Mouse (Mus musculus) lung, embryonic 14.5 days (tissue): ENCODE measurements at regions not wholly inside any gene's neighbourhood (a gene's known extent, or its start where the extent isn't known, plus 50 kb on each side); places are given as distances from the start of the nearest gene placed in this dataset.

Experiments used
- ATAC-seq: fragments of 200-750 bp; cut with Nextera tagmentation; 2 replicates; pipeline ENCODE4 v1.8.0; 2017; ENCODE audit warnings: mild to moderate bottlenecking, moderate TSS enrichment, moderate library complexity; ENCODE audit not compliant: insufficient read depth
- DNase-seq: peaks from one replicate; pipeline ENCODE4 v3.0.0-alpha.2; 2015
- H3K27ac ChIP-seq: fragments of 300-500 bp; sonication (generic); 2 replicates; pipeline ENCODE4 v1.5.1; 2014; ENCODE audit warnings: low read depth, mild to moderate bottlenecking, moderate library complexity
- H3K27me3 ChIP-seq: fragments of 300-500 bp; sonication (generic); 2 replicates; pipeline ENCODE4 v1.6.1; 2014; ENCODE audit warnings: low read length, control low read depth; ENCODE audit not compliant: insufficient read depth
- H3K36me3 ChIP-seq: fragments of 300-500 bp; sonication (generic); 2 replicates; pipeline ENCODE4 v1.6.1; 2014; ENCODE audit warnings: control low read depth; ENCODE audit not compliant: insufficient read depth
- H3K4me1 ChIP-seq: fragments of 300-500 bp; sonication (generic); 2 replicates; pipeline ENCODE4 v1.6.1; 2014; ENCODE audit warnings: antibody characterized with exemption, control low read depth; ENCODE audit not compliant: insufficient read depth
- H3K4me2 ChIP-seq: fragments of 300-500 bp; sonication (generic); 2 replicates; pipeline ENCODE4 v1.6.1; 2014; ENCODE audit warnings: mild to moderate bottlenecking
- H3K4me3 ChIP-seq: fragments of 300-500 bp; sonication (generic); 2 replicates; pipeline ENCODE4 v1.5.1; 2014; ENCODE audit warnings: low read depth, low read length
- H3K9ac ChIP-seq: fragments of 300-500 bp; sonication (generic); 2 replicates; pipeline ENCODE4 v1.6.1; 2014
- H3K9me3 ChIP-seq: fragments of 300-500 bp; sonication (generic); 2 replicates; pipeline ENCODE4 v1.6.1; 2016; ENCODE audit warnings: low read depth, low read length, control low read depth
- CTCF ChIP-seq: IDR thresholded peaks from 2 replicates; pipeline ENCODE4 v1.5.1; 2016; ENCODE audit warnings: antibody characterized with exemption, low read depth
- WGBS: fragments of 180-500 bp; shearing (Covaris S2); extraction: QIAGEN DNeasy Blood & Tissue Kit; methylation state at CpG from one replicate; pipeline ENCODE4 v1.1.7; 2014; 5-methylcytosine and 5-hydroxymethylcytosine counted together

GRCm38 (mm10) chr13:57087966-57088365 lies 192.2 kb upstream of the Trpc7 start:
- H3K27me3 ChIP-seq: no peaks in the 10 kb centered on the region
- H3K27ac ChIP-seq: no peak overlapping the region
- H3K4me3 ChIP-seq: no peak overlapping the region
- no peak overlapping the region for H3K4me2 ChIP-seq
- ATAC-seq (no peak), DNase-seq (no peak)
- H3K4me1 ChIP-seq: no peaks in the 10 kb centered on the region
- H3K9ac ChIP-seq: no peak overlapping the region
- 79% methylated on average over 6 of the region's 6 CpGs for WGBS
- no peaks in the 10 kb centered on the region for H3K9me3 ChIP-seq
- no peaks in the 10 kb centered on the region for H3K36me3 ChIP-seq
- no peak for TF ChIP-seq CTCF

DNA sequence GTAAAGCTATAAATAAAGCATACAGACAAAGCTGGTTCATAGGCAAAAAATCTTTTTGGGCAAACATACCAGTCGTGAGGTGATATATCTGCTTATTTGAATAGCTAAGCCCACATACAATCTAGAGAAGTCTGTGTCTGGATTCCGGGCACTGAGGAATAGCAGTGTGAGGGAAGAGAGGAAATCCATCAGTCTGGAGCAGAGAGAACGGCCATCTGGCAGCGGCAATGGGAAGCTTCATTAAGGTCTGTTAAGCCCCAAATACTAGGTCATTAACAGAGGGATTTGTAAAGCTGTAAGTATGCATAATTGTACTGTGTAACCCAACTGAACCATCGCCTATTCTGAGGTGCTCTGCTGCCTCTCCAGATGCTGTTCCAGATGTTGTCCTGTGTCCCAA lies 191.6 kb upstream of the Trpc7 start:
- Histone ChIP-seq H3K4me2 (no peak overlapping the region), H3K9ac (no peak overlapping the region), H3K27ac (no peak overlapping the region), H3K36me3 (no peaks in the 10 kb centered on the region), H3K27me3 (no peaks in the 10 kb centered on the region), H3K9me3 (no peaks in the 10 kb centered on the region), H3K4me1 (no peaks in the 10 kb centered on the region), H3K4me3 (no peak overlapping the region)
- ATAC-seq (no peak), DNase-seq (no peak)
- WGBS: 71% methylated on average over 5 of the region's 5 CpGs
- no peak for TF ChIP-seq CTCF

- no peak overlapping the region for H3K9ac ChIP-seq
- H3K4me2 ChIP-seq: no peak overlapping the region
- no peak overlapping the region for H3K27ac ChIP-seq
- no peak overlapping the region for H3K4me3 ChIP-seq
- no peaks in the 10 kb centered on the region for H3K27me3 ChIP-seq
- H3K9me3 ChIP-seq: no peaks in the 10 kb centered on the region
- H3K36me3 ChIP-seq: no peaks in the 10 kb centered on the region
- no peak for TF ChIP-seq CTCF
- DNase-seq: peak; percentile 34
- no peak for ATAC-seq
- no peaks in the 10 kb centered on the region for H3K4me1 ChIP-seq
- 53% methylated on average over 5 of the region's 5 CpGs for WGBS
Measured at GRCm38 (mm10) chr13:57083751-57084150, 188.0 kb upstream of the Trpc7 start.

GRCm38 (mm10) chr13:57070479-57070878 lies 174.7 kb upstream of the Trpc7 start:
- DNase-seq: no peak
- H3K4me1 ChIP-seq: no peaks in the 10 kb centered on the region
- 81% methylated on average over 5 of the region's 5 CpGs for WGBS
- no peak overlapping the region for H3K27ac ChIP-seq
- H3K9ac ChIP-seq: no peak overlapping the region
- no peak for TF ChIP-seq CTCF
- H3K36me3 ChIP-seq: no peaks in the 10 kb centered on the region
- no peaks in the 10 kb centered on the region for H3K27me3 ChIP-seq
- no peak for ATAC-seq
- no peaks in the 10 kb centered on the region for H3K9me3 ChIP-seq
- H3K4me2 ChIP-seq: no peak overlapping the region
- H3K4me3 ChIP-seq: no peak overlapping the region

- Histone ChIP-seq H3K27me3 (no peaks in the 10 kb centered on the region), H3K36me3 (no peaks in the 10 kb centered on the region), H3K9me3 (no peaks in the 10 kb centered on the region), H3K4me3 (no peak overlapping the region), H3K4me2 (no peak overlapping the region), H3K4me1 (no peaks in the 10 kb centered on the region), H3K9ac (no peak overlapping the region), H3K27ac (no peak overlapping the region)
- no peak for TF ChIP-seq CTCF
- DNase-seq (no peak), ATAC-seq (no peak)
- 72% methylated on average over 9 of the region's 9 CpGs for WGBS
Measured at GRCm38 (mm10) chr13:57061656-57062055, 165.9 kb upstream of the Trpc7 start.

DNA sequence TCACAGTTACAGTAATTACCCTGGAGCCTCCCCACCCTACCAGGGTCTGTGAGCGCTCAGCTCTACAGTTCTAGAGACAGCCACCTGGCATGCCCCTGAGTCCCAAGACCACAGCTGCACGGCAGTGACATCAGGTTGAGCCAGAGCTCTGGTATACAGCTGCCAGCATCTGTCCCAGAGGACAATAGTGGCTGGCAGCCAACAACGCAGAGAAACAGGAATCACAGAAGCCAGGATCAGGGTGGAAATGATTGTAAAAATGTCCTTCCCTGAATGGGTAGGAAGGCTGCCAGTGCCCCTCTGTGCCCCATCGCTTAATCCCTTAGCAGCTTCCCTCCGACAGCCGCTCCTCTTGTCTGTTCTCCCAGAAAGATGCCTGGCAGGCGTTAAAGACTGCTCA lies 165.3 kb upstream of the Trpc7 start:
- H3K4me2 ChIP-seq: no peak overlapping the region

DNA sequence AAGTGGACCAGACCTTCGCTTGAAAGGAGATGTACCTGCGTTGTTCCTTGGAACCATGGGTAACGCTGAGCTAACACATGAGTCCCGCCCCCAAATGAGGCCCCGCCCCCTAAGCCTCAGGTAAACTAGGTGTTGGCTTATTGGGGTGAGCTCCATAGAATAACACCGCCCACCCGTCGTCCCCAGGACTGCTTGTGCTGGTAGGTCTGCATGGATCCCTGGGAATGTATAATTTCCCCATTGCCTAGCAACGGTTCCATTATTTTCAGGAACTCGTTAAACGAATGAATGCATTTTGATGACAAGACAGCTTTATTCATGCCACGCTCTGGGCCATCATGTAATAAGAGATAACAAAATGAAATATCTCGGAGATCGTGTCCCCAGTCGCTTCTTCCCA lies 161.0 kb upstream of the Trpc7 start:
- Histone ChIP-seq H3K4me1 (no peaks in the 10 kb centered on the region), H3K4me3 (no peak overlapping the region), H3K27me3 (no peaks in the 10 kb centered on the region), H3K4me2 (no peak overlapping the region), H3K36me3 (no peaks in the 10 kb centered on the region), H3K9me3 (no peaks in the 10 kb centered on the region), H3K27ac (no peak overlapping the region), H3K9ac (no peak overlapping the region)
- no peak for TF ChIP-seq CTCF
- DNase-seq: no peak
- WGBS: 78% methylated on average over 15 of the region's 15 CpGs
- ATAC-seq: no peak

More for the DNA sequence above, 165.3 kb upstream of the Trpc7 start:
- no peak overlapping the region for H3K27ac ChIP-seq
- H3K9ac ChIP-seq: no peak overlapping the region
- peak; percentile 31 for DNase-seq
- ATAC-seq: no peak
- no peaks in the 10 kb centered on the region for H3K36me3 ChIP-seq
- no peak for TF ChIP-seq CTCF
- 53% methylated on average over 7 of the region's 7 CpGs for WGBS
- no peak overlapping the region for H3K4me3 ChIP-seq
- no peaks in the 10 kb centered on the region for H3K4me1 ChIP-seq
- H3K9me3 ChIP-seq: no peaks in the 10 kb centered on the region
- H3K27me3 ChIP-seq: no peaks in the 10 kb centered on the region
